Mouse (Mus musculus) cerebellum, adult 2 months (tissue): ENCODE measurements at regions not wholly inside any gene's neighbourhood (a gene's known extent, or its start where the extent isn't known, plus 50 kb on each side); places are given as distances from the start of the nearest gene placed in this dataset.

Source experiments
- DNase-seq, 2 experiments: peaks; one replicate each; pipeline ENCODE4 v3.0.0; 2021
- H3K27ac ChIP-seq: fragments of 200-500 bp; 2 replicates; pipeline ENCODE4 v1.5.1; 2012; ENCODE audit warnings: low read length, control low read depth, inconsistent platforms; ENCODE audit not compliant: insufficient read depth
- H3K27me3 ChIP-seq: fragments of 200-500 bp; 2 replicates; pipeline ENCODE4 v1.6.1; 2012; ENCODE audit warnings: inconsistent platforms, mild to moderate bottlenecking, low read length, moderate library complexity; ENCODE audit not compliant: control insufficient read depth, insufficient read depth
- H3K4me1 ChIP-seq: fragments of 200-500 bp; 2 replicates; pipeline ENCODE4 v1.6.1; 2011; ENCODE audit warnings: low read length; ENCODE audit not compliant: control insufficient read depth, insufficient read depth
- H3K4me3 ChIP-seq: fragments of 200-500 bp; replicated peaks from 2 replicates; pipeline ENCODE3; 2011; ENCODE audit warnings: mild to moderate bottlenecking, low read depth, low read length, control low read depth; ENCODE audit not compliant: insufficient read depth
- CTCF ChIP-seq: fragments of 200-500 bp; IDR thresholded peaks from 2 replicates; pipeline ENCODE4 v1.5.1; 2011; ENCODE audit warnings: low read depth, mild to moderate bottlenecking, control low read depth, low read length, moderate library complexity, borderline replicate concordance; ENCODE audit not compliant: insufficient read depth
- POLR2A ChIP-seq: fragments of 200-500 bp; IDR thresholded peaks from 2 replicates; pipeline ENCODE4 v1.6.1; 2011; ENCODE audit warnings: low read length, control low read depth, borderline replicate concordance; ENCODE audit not compliant: insufficient read depth
- WGBS: fragments of 180-500 bp; shearing (Covaris S2); methylation state at CpG from one replicate; pipeline ENCODE4 v1.1.7; 2018; 5-methylcytosine and 5-hydroxymethylcytosine counted together

- no peak overlapping the region for H3K27ac ChIP-seq
- 86% methylated on average over 3 of the region's 3 CpGs for WGBS
- no peak for TF ChIP-seq CTCF
- no peak for TF ChIP-seq POLR2A
- H3K4me1 ChIP-seq = no peaks in the 10 kb centered on the region
- no peak for DNase-seq
- no peak overlapping the region for H3K4me3 ChIP-seq
- H3K27me3 ChIP-seq = no peaks in the 10 kb centered on the region
Observed at GRCm38 (mm10) chr14:15795698-15796097, 356.9 kb upstream of the Lrrc3b start.

DNA sequence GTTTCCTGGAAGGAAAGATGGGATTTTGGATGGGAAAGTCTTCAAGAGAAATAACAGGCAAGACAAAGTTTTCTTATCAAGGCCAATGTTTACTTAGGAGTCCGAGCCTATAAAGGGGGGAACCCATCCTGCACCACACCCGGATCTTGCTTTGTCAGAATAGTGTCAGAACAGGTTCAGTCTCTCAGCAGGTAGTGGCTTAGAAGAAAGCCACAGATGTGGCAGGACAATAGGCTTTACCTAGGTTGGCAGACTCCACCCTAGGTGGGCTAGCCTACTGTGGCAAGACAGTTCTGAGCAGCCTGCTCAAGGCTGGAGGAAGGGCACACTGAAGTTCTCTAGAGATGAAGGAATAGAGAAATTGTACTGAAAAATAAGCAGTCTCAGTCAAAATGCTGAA is 358.2 kb upstream of the Lrrc3b start:
- TF ChIP-seq POLR2A = no peak
- no peak for TF ChIP-seq CTCF
- Histone ChIP-seq H3K4me3 (no peak overlapping the region), H3K4me1 (no peaks in the 10 kb centered on the region), H3K27ac (no peak overlapping the region), H3K27me3 (no peaks in the 10 kb centered on the region)
- DNase-seq = no peak
- 66% methylated on average over 2 of the region's 2 CpGs for WGBS

DNA sequence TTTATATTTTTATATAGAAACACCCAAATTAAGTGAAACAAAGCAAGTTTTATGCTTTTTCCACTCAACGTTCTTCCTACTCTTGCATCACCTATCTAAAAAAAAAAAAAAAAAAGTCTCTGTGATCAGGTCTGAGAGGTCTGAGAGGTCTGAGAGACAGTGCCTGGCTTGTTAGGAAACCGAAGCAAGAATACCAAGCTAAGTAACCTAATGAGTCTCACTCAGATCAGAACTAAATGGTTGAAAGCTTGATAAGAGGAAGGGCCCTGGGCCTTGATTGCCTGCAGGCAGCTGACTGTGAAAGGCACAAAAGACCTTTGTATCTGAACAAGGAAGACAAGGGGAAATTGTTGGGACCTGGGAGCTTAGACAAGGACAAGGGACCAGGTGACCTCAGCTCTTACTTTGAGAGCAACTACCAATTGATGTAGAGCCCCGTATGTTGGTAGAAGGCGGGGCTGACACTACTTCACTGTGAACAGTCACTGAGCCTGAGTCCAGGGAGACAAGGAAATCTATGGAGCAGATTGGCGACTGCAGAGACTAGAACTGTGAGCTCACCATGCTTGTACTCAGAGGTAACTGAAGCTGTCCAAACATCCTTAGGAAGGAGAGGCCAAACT is 362.8 kb upstream of the Lrrc3b start:
- DNase-seq = no peak
- H3K4me3 ChIP-seq = no peak overlapping the region
- H3K4me1 ChIP-seq = no peaks in the 10 kb centered on the region
- H3K27ac ChIP-seq = no peak overlapping the region
- 79% methylated on average over 5 of the region's 5 CpGs for WGBS
- TF ChIP-seq CTCF (no peak), POLR2A (no peak)
- H3K27me3 ChIP-seq = no peaks in the 10 kb centered on the region

DNA sequence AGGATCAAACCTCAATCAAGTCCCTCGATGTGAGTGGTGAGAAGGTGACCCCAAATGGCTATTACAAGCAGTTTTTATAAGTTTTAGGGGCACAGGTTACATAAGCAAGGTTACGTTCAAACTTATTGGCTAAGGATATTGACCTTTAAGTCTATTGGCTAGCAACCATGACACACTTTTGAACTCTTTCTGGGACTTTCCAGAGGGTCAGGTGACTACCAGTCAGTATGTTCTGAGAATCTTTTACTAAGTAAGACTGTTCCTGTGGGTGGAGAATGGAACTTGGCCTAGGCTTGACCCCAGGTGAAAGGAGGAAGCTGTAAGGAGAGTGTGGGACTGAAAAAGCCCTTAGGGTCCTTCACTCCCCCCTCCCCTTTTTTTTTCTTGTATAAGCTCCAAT is 370.3 kb upstream of the Lrrc3b start:
- 76% methylated on average over 2 of the region's 2 CpGs for WGBS
- no peak overlapping the region for H3K27ac ChIP-seq
- H3K27me3 ChIP-seq = no peaks in the 10 kb centered on the region
- TF ChIP-seq CTCF (no peak), POLR2A (no peak)
- no peak overlapping the region for H3K4me3 ChIP-seq
- no peak for DNase-seq
- no peaks in the 10 kb centered on the region for H3K4me1 ChIP-seq

- H3K27me3 ChIP-seq = no peaks in the 10 kb centered on the region
- TF ChIP-seq POLR2A (no peak), CTCF (no peak)
- no peak overlapping the region for H3K27ac ChIP-seq
- no peak overlapping the region for H3K4me3 ChIP-seq
- H3K4me1 ChIP-seq = no peaks in the 10 kb centered on the region
- no peak for DNase-seq
- 77% methylated on average over 1 of the region's 1 CpGs for WGBS
Observed at GRCm38 (mm10) chr14:15841390-15842023, 402.7 kb upstream of the Lrrc3b start.

DNA sequence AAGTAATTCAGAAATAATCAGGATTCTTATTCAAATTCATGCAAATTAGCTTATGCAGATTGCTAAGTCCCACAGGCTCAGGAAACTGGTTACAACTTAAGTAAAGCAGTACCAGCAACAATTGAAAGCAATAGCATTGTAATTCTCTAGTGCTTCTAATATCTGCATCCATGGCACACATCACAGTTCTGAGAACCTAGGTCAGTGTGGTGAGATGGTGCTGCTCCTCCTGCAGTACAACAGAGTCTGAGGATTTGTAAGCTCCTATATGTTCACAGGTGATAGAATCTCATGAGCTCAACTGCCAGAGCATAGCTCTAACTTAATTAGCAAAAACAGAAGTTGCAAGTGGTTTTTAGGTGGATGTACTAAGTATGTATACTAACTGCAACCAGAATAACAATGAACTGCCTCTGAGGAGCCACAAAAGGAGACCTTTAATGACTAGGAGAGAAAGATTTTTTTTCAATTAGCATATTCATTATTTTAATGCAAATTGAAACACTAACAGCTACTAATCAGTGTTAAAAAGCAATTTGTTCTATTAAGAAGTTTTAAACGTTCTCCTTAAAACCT is 403.3 kb upstream of the Lrrc3b start:
- DNase-seq = no peak
- H3K27me3 ChIP-seq = no peaks in the 10 kb centered on the region
- WGBS = 56% methylated on average over 1 of the region's 1 CpGs
- H3K27ac ChIP-seq = no peak overlapping the region
- no peak overlapping the region for H3K4me3 ChIP-seq
- no peaks in the 10 kb centered on the region for H3K4me1 ChIP-seq
- TF ChIP-seq POLR2A = no peak
- TF ChIP-seq CTCF = no peak

DNA sequence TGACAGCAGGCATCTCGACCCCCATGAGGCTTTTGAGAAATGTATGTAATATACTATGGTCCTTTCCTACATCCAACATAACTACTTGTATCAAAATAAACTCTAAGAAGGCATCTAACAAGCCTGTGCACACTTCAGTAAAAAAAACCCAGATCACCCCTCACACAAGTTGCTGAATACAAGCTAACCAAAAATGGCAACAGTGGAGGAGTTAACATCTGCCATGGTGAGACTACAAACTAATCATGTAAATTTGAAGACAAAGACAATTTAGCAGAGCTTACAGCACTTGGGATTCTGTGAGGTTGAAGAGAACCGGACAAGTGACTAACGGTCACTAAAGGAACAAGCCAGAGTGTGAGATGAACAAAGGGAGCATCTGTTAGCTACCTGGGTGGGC is 380.6 kb upstream of the Ngly1 start:
- Histone ChIP-seq H3K4me1 (no peaks in the 10 kb centered on the region), H3K27me3 (no peaks in the 10 kb centered on the region), H3K4me3 (no peak overlapping the region), H3K27ac (no peak overlapping the region)
- DNase-seq = no peak
- WGBS = 68% methylated on average over 3 of the region's 3 CpGs
- TF ChIP-seq POLR2A (no peak), CTCF (no peak)

DNA sequence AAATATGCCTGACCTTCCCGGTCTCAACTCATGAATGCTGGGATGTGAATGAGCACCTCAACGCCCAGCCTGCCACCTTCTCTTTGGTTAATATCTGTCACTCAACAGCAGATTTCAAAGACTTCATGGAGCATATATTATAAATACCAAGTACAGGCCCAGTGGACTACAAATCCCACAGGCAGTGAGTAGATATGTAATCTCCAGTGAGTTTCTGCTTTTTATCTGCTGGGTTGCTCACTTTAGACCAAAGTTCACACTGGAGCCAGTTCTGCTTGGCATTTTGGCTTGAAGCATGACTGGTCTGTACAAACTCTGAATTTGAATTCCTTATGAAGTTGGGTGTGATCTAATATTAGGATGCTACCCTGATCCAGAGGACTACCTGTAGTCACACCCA is 377.1 kb upstream of the Ngly1 start:
- 89% methylated on average over 2 of the region's 2 CpGs for WGBS
- Histone ChIP-seq H3K4me3 (no peak overlapping the region), H3K4me1 (no peaks in the 10 kb centered on the region), H3K27ac (no peak overlapping the region), H3K27me3 (no peaks in the 10 kb centered on the region)
- no peak for DNase-seq
- TF ChIP-seq POLR2A (no peak), CTCF (no peak)
